Mouse (Mus musculus) ovary, postnatal 10 days (tissue): ENCODE measurements around the gene Bri3bp.
"Not testable (repeated sequence)": the region's sequence is repeated elsewhere in the genome, so short reads cannot be mapped to it uniquely, and the experiment has no call there.

ENCODE experiments used
- DNase-seq: peaks from one replicate; pipeline ENCODE4 v3.0.0; 2022; ENCODE audit warnings: low spot score

Bri3bp gene

DNA sequence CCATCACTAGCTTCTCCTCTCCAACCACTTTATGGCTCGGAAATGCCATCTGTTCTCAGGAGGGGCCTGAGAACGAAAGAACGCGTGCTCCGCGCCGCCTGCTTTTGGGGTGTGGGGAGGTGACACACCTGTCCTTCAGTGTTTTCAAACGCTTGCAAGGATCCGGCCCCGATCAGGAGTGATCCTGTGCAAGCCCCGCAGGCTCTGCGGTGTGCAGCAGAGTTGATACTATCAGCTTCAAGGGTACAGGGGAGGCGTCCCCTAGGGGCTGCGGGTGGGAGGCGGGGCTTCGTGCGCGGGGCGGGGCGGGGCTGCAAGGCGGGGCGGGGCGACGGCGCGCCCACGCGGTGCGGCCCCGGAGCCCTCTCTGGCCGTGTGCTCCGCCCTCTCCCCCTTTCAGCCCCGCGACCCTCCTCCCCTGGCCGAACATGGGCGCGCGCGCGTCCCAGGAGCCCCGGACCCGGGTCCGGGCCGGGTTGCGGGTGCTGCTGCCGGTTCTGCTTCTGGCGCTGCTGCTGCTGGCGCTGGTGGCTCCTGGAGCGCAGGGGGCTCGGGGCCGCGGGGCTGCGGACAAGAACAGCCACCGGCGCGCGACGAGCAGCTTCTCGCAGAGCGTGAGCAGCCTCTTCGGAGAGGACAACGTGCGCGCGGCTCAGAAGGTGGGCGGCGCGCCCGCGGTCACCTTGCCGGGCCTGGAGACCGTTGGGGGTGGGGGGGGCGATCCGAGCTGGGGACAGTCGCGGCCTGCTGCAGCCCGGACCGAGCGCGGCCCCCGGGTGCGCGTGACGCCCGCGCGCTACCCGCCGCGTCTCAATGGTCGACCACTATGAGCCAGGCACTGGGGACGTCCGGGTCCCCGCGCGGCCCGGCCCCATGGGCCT is at the start of gene Bri3bp:
Gene Bri3bp (plus strand): TSS at position 335 of the 881 bp plus-strand sequence.
- DNase-seq = peak; percentile 44

DNA sequence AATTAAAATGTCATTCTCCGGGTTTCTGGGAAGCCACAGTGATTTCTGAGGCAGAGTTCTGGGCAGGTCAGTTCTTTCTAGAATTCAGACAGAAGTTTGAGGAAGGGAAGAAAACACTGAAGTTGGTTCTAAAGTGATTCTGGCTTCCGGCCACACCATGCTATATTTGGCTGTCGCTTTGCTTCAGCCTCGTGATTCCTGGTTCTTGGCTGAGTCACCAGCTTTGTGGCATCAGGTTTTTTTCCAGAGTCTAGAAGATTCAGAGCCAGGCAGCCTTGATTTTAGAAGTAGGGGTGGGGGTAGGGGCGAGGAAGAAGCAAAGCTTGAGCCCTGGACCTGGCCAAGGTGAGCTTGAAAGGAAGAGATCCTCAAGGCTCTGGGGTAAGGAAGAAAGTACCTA is 49.8 kb upstream of the Bri3bp start:
- no peak for DNase-seq

DNA sequence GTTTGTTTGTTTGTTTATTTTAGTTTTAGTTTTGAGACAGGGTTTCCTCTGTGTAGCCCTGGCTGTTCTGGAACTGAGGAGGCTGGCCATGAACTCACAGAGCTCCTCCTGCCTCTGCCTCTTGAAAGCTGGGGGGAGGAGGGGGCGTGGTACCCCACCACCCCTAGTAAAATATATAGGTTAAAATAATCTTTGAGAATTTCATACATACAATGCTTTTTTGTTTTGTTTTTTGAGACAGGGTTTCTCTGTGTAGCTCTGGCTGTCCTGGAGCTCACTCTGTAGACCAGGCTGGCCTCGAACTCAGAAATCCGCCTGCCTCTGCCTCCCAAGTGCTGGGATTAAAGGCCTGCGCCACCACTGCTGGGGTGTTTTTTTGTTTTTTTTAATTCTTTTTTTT is 49.2 kb upstream of the Bri3bp start:
- not testable (repeated sequence) for DNase-seq

DNA sequence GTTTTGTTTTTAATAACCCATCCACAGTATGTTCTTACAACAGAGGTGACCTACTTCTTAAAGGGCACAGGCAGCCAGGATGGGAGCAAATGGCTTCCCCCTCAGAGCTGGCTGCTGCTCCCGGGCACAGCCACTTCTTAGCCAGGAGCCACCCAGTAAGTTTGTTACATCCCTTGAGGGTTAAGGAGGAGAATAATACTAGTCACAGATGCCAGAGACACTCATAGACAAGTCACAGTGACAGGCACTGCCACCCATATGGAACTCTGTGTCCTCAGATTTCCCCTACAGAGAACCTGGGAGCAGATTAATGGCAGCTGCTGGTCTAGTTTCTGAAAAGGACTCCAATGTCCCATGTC is 48.8 kb upstream of the Bri3bp start:
- no peak for DNase-seq

DNA sequence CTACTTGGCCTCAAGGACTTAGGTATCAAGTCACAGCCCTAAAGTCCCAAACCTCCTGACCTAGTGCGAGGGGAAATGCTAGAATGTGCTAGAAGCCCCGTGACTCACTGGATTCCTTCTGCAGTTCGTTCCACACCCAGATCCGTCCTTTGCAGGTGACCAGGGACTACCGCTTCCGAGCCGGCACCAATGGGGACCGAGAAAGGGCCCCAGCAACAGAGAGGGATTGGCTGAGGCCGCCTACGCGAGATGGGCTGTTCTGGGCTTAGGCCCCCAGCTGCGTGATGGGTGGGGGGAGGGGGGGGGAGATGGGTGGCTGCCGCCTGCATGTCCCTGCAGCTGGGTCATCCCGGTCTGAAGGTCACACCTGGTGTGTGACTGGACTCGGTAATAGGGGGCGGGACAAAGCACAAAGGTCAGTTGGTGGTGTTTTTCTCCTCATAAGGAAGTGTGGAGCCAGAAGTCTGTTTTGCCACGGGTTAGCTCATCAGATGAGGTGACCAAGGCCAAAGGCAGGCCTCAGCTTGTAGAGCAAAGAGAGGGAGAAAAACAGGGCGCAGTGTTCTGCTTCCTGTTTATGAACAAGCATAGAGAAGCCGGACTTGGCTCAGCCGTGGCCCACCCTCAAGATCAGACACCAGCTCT is 48.3 kb upstream of the Bri3bp start:
- DNase-seq = peak; percentile 95

DNA sequence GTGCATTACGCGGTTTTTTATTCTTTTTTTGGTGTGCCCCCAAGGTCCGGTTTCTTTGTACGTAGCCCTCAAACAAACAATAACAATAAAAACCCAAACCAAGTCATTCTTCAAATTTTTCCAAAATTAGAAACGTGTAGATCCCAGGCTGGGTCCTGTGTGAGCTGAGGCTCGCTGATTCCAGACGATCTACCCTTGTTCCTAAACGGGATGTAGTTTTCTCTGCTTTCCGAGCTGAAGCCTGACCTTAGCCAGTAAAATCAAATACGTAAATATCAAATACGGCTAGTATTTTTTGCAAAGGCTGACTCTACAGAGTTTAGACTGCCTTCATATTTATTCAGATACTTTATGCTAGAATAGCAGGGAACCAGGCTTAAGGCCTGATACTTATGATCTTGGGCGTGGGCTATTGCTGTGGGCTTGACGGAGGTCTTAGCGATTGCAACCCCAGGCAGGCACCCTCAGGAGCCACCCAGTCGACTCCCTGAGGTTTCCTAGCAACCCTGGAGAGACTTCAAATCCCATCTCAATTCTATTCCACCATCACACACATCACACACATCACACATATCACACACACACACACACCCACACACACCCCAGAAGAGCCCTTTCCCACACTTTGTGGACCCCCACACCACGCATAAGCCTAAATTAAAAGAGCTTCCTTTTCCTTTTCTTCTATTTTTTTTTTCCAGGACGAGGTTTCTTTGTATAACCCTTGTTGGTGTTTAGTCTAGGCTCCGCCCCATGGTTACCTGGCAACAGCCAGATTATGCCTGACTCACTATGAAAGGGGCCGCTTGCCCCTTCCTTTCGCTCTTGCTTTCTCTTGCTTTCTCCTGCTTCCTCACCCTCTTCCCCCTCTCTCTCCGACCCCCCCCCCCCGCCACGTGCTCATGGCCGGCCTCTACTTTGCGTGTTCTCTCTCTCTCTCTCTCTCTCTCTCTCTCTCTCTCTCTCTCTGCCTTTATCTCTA is 47.5 kb upstream of the Bri3bp start:
- peak; percentile 34 for DNase-seq

DNA sequence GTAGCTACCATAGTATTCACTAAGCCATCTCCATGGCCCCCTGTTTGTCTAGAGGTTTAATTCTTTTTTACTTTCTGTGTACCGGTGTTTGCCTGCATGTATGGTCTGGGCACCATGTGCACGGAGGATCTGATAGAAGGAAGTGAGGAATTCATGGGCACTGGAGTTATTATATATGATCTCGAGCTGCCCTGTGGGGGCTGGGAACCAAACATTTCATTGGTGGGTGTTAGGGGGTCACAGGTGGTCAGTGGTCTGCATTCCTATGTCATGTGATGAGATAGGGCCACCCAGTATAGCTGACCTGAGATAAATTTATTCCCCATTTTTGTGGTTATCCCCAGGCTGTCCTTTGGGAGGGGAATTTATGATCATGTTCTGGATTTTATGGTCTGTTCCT is 46.4 kb upstream of the Bri3bp start:
- DNase-seq = no peak

DNA sequence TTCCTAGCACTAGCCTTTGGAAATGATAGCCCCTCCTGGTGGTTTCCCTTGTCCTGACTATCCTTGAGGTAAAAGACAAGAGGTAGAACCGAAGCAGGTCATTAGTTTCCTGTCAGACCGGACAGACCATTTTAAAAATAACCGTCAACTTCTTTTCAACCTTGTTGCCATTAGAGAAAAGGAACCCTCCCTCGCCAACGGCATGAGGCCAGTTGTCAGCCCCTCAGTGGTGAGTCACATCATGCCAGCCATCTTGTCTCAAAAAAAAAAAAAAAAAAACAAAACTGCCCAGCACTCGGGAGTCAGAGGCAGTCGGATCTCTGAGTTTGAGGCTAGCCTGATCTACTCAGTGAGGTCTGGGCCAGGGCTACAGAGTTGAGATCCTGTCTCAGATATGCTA is 40.5 kb upstream of the Bri3bp start:
- no peak for DNase-seq

DNA sequence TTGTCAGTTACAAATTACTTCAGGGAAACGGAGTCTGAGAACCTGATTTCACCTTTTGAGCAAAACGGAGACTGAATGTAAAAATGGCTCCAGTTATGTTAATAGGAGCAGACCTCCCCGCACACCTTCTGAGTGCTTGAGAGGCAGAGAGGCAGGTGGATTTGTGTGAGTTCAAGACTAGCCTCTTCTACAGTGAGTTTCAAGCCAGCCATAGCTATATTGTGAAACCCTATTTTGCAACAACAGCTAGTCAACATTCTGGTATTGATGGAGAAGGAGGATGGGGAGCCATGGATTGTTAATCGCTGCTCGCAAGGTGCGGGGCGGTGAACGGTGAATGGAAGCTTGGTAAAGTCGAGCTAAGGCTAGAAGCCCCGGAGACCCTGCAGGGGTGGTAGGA is 38.9 kb upstream of the Bri3bp start:
- DNase-seq = no peak

DNA sequence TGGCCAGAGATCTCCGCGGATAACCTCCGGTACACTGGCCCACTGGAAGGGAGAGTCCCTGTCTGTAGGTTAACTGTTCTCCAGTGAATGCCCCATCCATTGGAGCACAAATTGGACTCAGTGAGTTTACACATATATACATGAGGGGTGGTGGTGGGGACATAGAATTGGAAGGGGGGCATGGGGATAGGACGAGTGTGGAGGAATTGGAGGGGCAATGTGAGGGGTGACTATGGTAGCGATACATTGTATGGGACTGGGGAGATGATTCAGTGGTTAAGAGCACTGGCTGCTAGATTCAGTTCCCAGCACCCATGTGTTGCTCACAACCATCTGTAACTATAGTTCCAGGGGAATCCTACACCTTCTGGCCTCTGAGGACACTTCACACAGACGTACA is 38.4 kb upstream of the Bri3bp start:
- DNase-seq = no peak

DNA sequence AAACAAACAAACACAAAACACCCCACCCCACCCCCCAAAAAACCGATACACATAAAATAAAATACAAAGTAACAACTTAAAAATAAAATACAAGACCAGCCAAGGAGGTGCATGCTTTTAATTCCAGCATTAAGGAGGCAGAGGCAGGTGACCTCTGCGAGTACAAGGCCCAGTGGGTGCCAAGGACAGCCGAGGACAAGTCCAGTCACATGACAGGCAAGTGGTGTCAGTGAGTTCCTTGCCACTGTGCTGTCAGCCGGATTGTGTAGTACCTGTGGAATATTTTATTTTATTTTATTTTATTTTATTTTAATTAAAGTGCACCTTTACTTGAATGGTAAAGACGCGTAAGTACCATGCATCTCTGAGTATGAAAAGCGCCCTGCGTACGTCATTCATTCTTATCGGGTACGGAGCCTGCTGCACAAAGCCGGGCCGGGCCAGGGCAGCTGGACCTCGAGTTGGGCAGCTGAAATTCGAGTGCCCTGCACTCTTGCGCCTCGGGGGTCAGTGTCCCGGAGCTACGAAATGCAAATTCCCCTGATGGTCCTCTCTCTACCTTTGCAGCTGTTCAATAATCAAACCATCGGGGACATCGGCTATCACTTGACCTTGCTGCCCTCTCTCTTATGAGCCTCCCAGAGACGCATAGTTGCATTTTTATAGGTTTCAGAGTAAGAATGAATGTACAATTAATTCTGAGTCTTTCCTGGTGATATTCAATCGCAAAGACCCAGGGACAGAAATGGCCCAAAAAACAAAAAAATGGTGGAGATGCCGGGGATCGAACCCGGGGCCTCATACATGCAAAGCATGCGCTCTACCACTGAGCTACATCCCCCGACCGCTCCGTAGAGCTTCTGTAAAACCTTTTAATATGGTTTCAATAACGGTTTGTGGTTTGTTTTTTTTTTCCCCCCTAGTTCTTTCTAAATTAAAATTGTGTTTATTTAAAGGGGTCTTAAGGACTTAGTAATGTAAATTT is 37.6 kb upstream of the Bri3bp start:
- peak; percentile 45 for DNase-seq

DNA sequence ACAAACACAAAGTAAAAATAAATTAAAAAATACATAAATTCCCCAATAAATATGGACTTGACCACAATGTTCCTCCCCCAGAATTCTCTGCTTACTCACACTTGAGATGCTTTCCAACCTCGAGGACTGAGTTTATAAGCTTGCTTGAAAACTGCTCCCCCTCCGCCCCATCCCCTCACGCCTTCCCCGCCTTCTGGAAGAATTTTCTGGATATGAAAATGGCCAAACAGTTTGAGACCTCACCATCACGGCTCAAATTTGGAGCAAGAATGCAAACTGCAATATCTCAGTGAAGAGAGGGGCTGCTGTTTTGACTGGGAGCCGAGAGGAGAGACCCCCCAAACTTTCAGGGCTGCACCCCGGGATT is 36.8 kb upstream of the Bri3bp start:
- DNase-seq = no peak

DNA sequence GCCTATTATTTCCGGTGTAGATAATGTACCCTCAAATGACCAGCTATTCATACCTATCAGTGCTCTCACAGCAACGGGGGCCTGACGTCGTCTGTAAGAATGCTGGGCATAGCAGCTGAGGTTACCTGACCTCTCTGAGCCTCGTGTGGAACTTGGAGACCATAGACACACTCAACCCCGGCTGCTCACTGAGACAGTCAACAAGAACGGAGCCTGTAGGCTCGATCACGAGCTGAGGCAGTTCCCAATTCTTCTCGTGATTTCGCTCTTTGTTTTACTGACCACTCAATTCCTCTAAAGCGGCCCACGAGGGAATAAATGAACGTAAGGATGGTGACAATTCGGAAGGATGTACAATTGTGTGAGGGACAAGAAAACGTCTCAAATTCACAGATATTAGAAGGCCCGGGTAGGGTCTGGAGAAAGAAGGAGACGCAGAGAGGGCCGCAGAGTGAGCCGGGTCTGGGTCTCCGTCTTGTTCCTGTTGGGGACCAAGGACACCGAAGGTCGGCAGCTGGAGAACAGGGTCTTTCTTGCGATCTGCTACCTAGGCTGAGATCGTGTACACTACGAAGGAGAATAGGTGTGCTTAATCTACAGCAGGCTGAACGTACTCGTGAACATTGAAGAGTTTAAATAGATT is 36.3 kb upstream of the Bri3bp start:
- DNase-seq = peak; percentile 60

DNA sequence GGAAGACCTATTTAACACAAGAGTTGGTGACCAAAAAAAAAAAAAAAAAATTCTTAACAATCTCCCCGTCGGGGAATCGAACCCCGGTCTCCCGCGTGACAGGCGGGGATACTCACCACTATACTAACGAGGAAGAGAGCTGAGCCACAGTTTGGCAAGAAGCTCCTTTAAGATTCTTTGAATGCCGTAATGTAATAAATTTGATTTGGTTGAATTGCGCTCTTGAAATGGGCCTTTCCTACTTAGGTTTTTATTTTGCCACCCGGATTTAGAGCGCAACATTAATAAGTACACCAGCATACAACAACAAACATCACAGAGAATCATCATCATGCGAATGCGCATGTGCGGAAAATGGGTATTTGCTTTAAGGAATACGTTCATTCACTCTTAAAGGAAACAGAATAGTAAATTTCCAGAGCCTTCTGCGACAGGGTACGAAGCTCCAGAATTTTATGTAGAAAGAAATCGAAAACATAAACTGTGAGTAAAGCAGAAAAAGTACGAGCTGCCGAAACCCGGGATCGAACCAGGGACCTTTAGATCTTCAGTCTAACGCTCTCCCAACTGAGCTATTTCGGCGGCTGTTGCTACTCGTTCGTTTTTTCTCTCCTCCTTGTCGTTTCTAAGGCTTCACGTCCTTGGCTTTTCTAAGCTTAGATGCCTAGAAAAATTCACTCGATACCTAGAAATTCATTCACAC is 35.7 kb upstream of the Bri3bp start:
- peak; percentile 85 for DNase-seq

DNA sequence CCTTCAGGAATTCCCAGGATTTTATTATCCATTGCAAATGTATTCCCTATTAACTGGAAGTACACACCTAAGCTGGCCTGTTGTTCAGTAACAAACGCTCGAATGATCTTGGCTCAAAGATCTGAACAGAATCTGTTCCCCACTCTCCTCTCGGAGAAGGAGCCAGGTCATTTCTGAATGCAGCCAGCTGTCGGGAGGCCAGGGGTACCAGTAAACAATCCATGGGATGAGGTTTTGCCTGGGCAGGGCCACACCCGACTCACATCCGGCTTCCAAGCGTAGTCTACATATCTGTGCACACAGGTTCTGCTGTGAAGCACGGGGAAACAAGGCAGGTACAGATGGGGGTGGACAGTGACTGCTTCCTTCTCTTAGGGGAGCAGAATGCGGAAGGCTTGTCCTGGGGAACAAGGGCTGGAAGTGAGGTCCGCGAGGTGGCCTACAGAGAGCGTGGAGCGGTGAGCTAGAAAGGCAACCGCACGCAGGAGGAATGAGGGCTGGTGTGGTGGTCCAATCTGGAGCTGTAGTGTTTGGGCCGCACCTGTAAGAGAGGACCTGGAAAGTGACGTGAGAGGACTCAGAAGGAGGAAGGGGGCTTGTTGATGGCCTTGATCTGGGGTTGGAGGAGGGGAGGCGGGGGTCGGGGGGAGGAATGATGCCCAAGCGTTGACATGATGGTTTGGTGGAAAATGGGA is 34.9 kb upstream of the Bri3bp start:
- DNase-seq = peak; percentile 52

DNA sequence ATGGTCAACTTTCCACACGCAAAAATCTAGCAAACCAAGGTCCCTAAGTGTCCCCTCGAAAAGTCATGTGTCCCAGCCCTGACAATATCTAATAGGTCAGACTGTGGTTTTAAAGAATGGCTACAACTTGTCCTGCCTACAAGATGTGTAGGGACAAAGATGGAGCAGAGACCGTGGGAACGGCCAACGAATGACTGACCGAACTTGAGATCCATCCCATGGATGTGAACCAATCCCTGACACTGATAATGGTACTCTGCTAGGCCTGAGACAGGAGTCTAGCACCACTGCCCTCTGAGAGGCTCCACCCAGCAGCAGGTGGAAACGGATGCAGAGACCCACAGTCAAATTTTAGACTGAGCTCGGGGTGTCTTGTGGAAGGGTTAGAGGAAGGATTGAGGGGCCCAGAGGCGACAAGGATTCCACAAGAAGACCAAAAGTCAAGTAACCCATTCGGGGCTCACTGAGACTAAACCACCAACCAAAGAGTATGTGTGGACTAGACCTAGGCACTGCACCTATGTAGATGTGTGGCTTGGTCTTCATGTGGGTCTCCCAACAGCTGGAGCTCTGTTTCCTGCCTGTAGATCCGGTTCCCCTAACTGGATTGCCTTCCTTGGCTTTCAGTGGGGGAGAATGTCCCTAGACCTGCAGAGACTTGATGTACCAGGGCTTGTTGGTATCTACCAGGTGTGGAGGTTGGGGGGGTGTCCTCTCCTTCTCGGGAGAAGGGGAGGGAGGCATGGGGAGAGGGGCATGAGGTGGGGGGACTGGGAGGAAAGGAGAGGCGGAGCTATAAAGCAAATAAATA is 34.1 kb upstream of the Bri3bp start:
- DNase-seq = no peak

DNA sequence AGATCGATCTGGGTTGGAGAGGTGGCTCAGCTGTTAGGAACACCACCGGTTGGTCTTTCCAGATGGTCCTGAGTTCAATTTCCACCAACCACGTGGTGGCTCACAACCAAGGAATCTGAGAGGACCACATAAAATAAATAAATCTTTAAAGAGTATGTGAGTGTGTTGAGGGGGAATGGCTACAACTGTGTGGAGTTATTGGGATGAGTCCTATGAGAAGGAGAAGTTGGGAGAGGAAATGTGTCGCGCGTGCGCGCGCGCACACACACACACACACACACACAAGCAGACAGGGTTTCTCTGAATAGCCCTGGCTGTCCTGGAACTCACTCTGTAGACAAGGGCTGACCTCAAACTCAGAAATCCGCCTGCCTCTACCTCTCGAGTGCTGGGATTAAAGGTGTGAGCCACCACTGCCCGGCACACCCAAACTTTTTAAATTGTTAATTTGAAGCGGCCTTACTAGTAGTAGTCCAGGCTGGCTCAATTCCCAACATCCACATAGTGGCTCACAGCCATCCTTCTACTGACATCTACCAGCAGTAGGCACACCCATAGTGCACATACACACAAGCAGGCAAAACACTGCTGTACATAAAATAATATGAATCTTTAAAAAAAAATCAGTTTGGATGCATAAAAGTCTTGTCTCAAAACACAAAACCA is 33.3 kb upstream of the Bri3bp start:
- DNase-seq = no peak

DNA sequence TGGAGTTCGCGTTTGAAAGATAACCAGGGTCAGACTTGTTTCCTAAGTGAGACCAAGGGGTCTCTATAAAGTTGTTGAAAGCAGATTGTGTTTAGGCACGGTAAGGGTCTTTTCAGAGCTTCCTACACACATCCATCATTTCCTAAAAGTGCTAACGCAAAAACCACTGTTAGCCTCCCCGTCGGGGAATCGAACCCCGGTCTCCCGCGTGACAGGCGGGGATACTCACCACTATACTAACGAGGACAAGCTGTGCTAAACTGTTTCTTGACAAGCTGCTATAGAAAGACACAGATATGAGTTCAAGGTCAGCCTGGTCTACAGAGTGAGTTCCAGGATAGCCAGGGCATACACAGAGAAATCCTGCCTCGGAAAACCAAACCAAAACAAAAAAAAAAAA is 32.5 kb upstream of the Bri3bp start:
- DNase-seq = peak; percentile 60
